Mouse (Mus musculus): ENCODE measurements at regions not wholly inside any gene's neighbourhood (a gene's known extent, or its start where the extent isn't known, plus 50 kb on each side); places are given as distances from the start of the nearest gene placed in this dataset.

DNA sequence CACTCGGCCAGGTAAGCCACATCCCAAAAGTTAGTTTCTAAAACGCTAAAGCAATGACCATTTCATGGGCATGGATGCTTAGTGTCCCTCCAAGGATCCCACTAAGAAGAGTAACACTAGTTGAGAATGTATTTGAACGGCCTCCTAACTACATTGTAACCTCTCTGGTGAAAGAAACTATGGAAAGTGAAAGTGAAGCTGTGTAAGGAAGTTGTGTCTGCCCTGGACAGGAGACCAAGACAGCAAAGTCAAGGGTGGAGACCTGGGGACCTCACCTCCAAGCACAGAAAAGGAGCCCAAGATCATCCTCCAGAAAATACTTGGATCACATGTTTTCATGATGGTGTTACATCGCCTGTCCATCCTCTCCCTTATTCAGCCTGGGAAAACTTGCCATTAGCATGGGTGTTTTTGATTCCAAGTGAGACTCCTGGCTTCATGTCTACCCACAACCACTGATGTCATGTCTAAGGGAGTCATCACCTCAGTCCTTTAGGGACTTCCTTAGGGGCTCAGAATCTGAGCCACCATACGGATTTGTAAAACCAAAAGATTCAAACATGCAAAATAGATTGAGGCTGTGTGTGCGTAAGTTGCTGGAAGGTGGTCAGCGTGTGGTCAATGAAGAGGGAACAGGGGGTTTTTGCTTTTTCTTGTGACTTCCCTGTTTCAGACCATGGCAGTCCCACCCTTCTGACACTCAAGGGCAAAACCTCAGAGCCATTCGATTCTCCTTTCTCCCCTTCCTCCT, 62.4 kb upstream of the 1700016C15Rik start:
- H3K4me2 ChIP-seq (ENCODE audit: insufficient read depth, low read depth, poor library complexity, severe bottlenecking) = peak overlapping the region; percentile 75
- TF ChIP-seq CHD2 (IDR thresholded peaks at IDR 0.05; ENCODE audit: low read length) = peak; percentile 60; the same call in 1 of the 2 replicates
- no peak for TF ChIP-seq MXI1 (IDR thresholded peaks at IDR 0.05; ENCODE audit: low read depth, low read length)
- no peak for TF ChIP-seq POLR2A (IDR thresholded peaks at IDR 0.05; ENCODE audit: low read depth, low read length)
- peak; percentile 68; the same call in 1 of the 2 replicates for TF ChIP-seq TCF12 (IDR thresholded peaks at IDR 0.05; ENCODE audit: low read depth, low read length)
- no peak for TF ChIP-seq ZKSCAN1 (IDR thresholded peaks at IDR 0.05; ENCODE audit: borderline replicate concordance, low read depth, low read length)
- no peak for TF ChIP-seq RCOR1 (conservative IDR thresholded peaks at IDR 0.05; ENCODE audit: low read depth, low read length)
- TF ChIP-seq KAT2A (IDR thresholded peaks at IDR 0.05; ENCODE audit: insufficient replicate concordance, low read length) = no peak
- TF ChIP-seq IRF4 (IDR thresholded peaks at IDR 0.05; ENCODE audit: low read depth, low read length) = peak; percentile 63
- no peak for TF ChIP-seq TBP (conservative IDR thresholded peaks at IDR 0.05; ENCODE audit: low read depth, low read length)
- peak; percentile 91 for TF ChIP-seq ETS1 (conservative IDR thresholded peaks at IDR 0.05; ENCODE audit: low read depth, low read length)
- peak; percentile 59 for TF ChIP-seq MAFK (IDR thresholded peaks at IDR 0.05; ENCODE audit: insufficient replicate concordance, low read length)
- no peak for TF ChIP-seq PAX5 (IDR thresholded peaks at IDR 0.05; ENCODE audit: low read length)
- TF ChIP-seq MEF2A (IDR thresholded peaks at IDR 0.05; ENCODE audit: borderline replicate concordance, low read depth, low read length) = peak; percentile 66; the same call in 1 of the 2 replicates
- TF ChIP-seq RAD21 (IDR thresholded peaks at IDR 0.05; ENCODE audit: low read depth, low read length) = no peak
- peak; percentile 49; the same call in 1 of the 2 replicates for TF ChIP-seq SIN3A (IDR thresholded peaks at IDR 0.05; ENCODE audit: low read length)
- 0 out of 2 replicates have a peak, but pooled peaks have one; percentile 33 for TF ChIP-seq ZMIZ1 (IDR thresholded peaks at IDR 0.05; ENCODE audit: low read depth, low read length)
- peak; percentile 67 for TF ChIP-seq BHLHE40 (IDR thresholded peaks at IDR 0.05; ENCODE audit: low read depth, low read length)
- peak; percentile 45; the same call in 1 of the 2 replicates for TF ChIP-seq CHD1 (IDR thresholded peaks at IDR 0.05; ENCODE audit: low read depth, low read length)
- TF ChIP-seq JUN (IDR thresholded peaks at IDR 0.05; ENCODE audit: insufficient read depth, low read depth, low read length) = peak; percentile 39
- TF ChIP-seq EP300 (IDR thresholded peaks at IDR 0.05; ENCODE audit: low read length) = peak; percentile 75; the same call in 1 of the 2 replicates
- TF ChIP-seq NELFE (IDR thresholded peaks at IDR 0.05; ENCODE audit: low read depth, low read length) = no peak
- no peaks in the 10 kb centered on the region for H3K79me2 ChIP-seq (replicated peaks; ENCODE audit: control insufficient read depth, extremely low read depth, insufficient read depth, poor library complexity, severe bottlenecking)
- peak overlapping the region; percentile 34 for H3K9ac ChIP-seq (ENCODE audit: insufficient read depth, low read depth)
- H3K9me3 ChIP-seq (replicated peaks; ENCODE audit: low read length) = peaks cover 3% of the 10 kb centered on the region
- H3K27ac ChIP-seq (ENCODE audit: insufficient read depth, low read depth) = no peak overlapping the region; the same call in 1 of the 2 replicates
- no peak overlapping the region for H3K4me3 ChIP-seq (replicated peaks in 1 of 3; ENCODE audit: low read depth in 2 of 3, low read length in 2 of 3, poor library complexity in 1 of 3)
- H3K4me1 ChIP-seq (ENCODE audit: control insufficient read depth in 1 of 2, insufficient read depth in 2 of 2) = peaks cover 7 to 29% of the 10 kb centered on the region in 2 experiments; a peak in 3 of 4 replicates
- dilution Hi-C loops (cut with MboI; ENCODE audit: extremely low pct_ligation_motif_present, extremely low pct_unique_long_range_greater_than_20kb, low sequenced_read_pairs) = no loop called here
- no peaks in the 10 kb centered on the region for H3K27me3 ChIP-seq (replicated peaks)
- peak; percentile 87 for DNase-seq (ENCODE audit: extremely low read depth)
- in situ Hi-C loops (cut with MboI; ENCODE audit: low pct_ligation_motif_present, low pct_unique_long_range_greater_than_20kb, low sequenced_read_pairs) = no loop called here
- no peaks in the 10 kb centered on the region for H3K36me3 ChIP-seq (replicated peaks in 1 of 2; ENCODE audit: control insufficient read depth in 1 of 2, insufficient read depth in 1 of 2, low read length in 1 of 2)

All from CH12.LX (cell line).